Mouse (Mus musculus): ENCODE results near the gene Cox4i2. TPM values are rescaled to one million over a fixed set of nuclear protein-coding genes. Genes with fewer than 3 reads are reported as not detected.

Gene Cox4i2
- polyA plus RNA-seq, 1 experiment from 2014 or later = 13.1 TPM

- H3K4me3 ChIP-seq (ENCODE audit: low read depth, low read length) = peak overlapping the region; percentile 67
- H3K27me3 ChIP-seq (replicated peaks; ENCODE audit: control insufficient read depth, insufficient read depth, low read length) = no peaks in the 10 kb centered on the region
- H3K4me2 ChIP-seq (ENCODE audit: low read length) = peak overlapping the region; percentile 85
- peak overlapping the region; percentile 99 for H3K27ac ChIP-seq (ENCODE audit: low read depth)
- ATAC-seq (replicated peaks; ENCODE audit: low FRiP score, low TSS enrichment, low read depth) (no peak), DNase-seq (ENCODE audit: low spot score) (peak; percentile 67)
- peaks cover 57% of the 10 kb centered on the region for H3K4me1 ChIP-seq (replicated peaks; ENCODE audit: control insufficient read depth, insufficient read depth, low read length)
- no peaks in the 10 kb centered on the region for H3K9me3 ChIP-seq (ENCODE audit: control insufficient read depth, low read length)
- peak overlapping the region; percentile 91 for H3K9ac ChIP-seq (ENCODE audit: low read length)
- H3K36me3 ChIP-seq (ENCODE audit: control insufficient read depth, insufficient read depth, low read length) = 0 out of 2 replicates have a peak, but pooled peaks cover 3% of the 10 kb centered on the region
- WGBS = 13% methylated on average over 10 of the region's 10 CpGs
Observed at GRCm38 (mm10) chr2:152737306-152738221, 16.4 kb upstream of the Cox4i2 start.

GRCm38 (mm10) chr2:152738341-152738740, 15.6 kb upstream of the Cox4i2 start:
- H3K9ac ChIP-seq (ENCODE audit: low read length) = peak overlapping the region; percentile 91
- peaks cover 57% of the 10 kb centered on the region for H3K4me1 ChIP-seq (replicated peaks; ENCODE audit: control insufficient read depth, insufficient read depth, low read length)
- H3K4me2 ChIP-seq (ENCODE audit: low read length) = peak overlapping the region; percentile 85
- peak overlapping the region; percentile 99 for H3K27ac ChIP-seq (ENCODE audit: low read depth)
- no peaks in the 10 kb centered on the region for H3K27me3 ChIP-seq (replicated peaks; ENCODE audit: control insufficient read depth, insufficient read depth, low read length)
- peak overlapping the region; percentile 67 for H3K4me3 ChIP-seq (ENCODE audit: low read depth, low read length)
- ATAC-seq (replicated peaks; ENCODE audit: low FRiP score, low TSS enrichment, low read depth) = no peak
- no peak for DNase-seq (ENCODE audit: low spot score)
- H3K36me3 ChIP-seq (ENCODE audit: control insufficient read depth, insufficient read depth, low read length) = 0 out of 2 replicates have a peak, but pooled peaks cover 3% of the 10 kb centered on the region
- H3K9me3 ChIP-seq (ENCODE audit: control insufficient read depth, low read length) = no peaks in the 10 kb centered on the region
- 46% methylated on average over 2 of the region's 2 CpGs for WGBS

GRCm38 (mm10) chr2:152739031-152739841, 14.7 kb upstream of the Cox4i2 start:
- DNase-seq (ENCODE audit: low spot score) = peak; percentile 93
- H3K9ac ChIP-seq (ENCODE audit: low read length) = peak overlapping the region; percentile 91
- peak; percentile 69 for ATAC-seq (replicated peaks; ENCODE audit: low FRiP score, low TSS enrichment, low read depth)
- peak overlapping the region; percentile 67 for H3K4me3 ChIP-seq (ENCODE audit: low read depth, low read length)
- H3K36me3 ChIP-seq (ENCODE audit: control insufficient read depth, insufficient read depth, low read length) = 0 out of 2 replicates have a peak, but pooled peaks cover 3% of the 10 kb centered on the region
- peak overlapping the region; percentile 85 for H3K4me2 ChIP-seq (ENCODE audit: low read length)
- WGBS = 1% methylated on average over 29 of the region's 36 CpGs
- H3K9me3 ChIP-seq (ENCODE audit: control insufficient read depth, low read length) = no peaks in the 10 kb centered on the region
- peak overlapping the region; percentile 99 for H3K27ac ChIP-seq (ENCODE audit: low read depth)
- H3K27me3 ChIP-seq (replicated peaks; ENCODE audit: control insufficient read depth, insufficient read depth, low read length) = no peaks in the 10 kb centered on the region
- H3K4me1 ChIP-seq (replicated peaks; ENCODE audit: control insufficient read depth, insufficient read depth, low read length) = peaks cover 53% of the 10 kb centered on the region

- 18% methylated on average over 3 of the region's 3 CpGs for WGBS
- DNase-seq (ENCODE audit: low spot score) (no peak), ATAC-seq (replicated peaks; ENCODE audit: low FRiP score, low TSS enrichment, low read depth) (peak; percentile 48)
- Histone ChIP-seq H3K27ac (ENCODE audit: low read depth) (peak overlapping the region; percentile 99), H3K9me3 (ENCODE audit: control insufficient read depth, low read length) (no peaks in the 10 kb centered on the region), H3K4me1 (replicated peaks; ENCODE audit: control insufficient read depth, insufficient read depth, low read length) (peaks cover 48% of the 10 kb centered on the region), H3K4me2 (ENCODE audit: low read length) (peak overlapping the region; percentile 85), H3K4me3 (ENCODE audit: low read depth, low read length) (no peak overlapping the region), H3K9ac (ENCODE audit: low read length) (no peak overlapping the region), H3K36me3 (ENCODE audit: control insufficient read depth, insufficient read depth, low read length) (0 out of 2 replicates have a peak, but pooled peaks cover 3% of the 10 kb centered on the region), H3K27me3 (replicated peaks; ENCODE audit: control insufficient read depth, insufficient read depth, low read length) (no peaks in the 10 kb centered on the region)
Observed at GRCm38 (mm10) chr2:152739842-152740260, 14.1 kb upstream of the Cox4i2 start.

- no peak for ATAC-seq (replicated peaks; ENCODE audit: low FRiP score, low TSS enrichment, low read depth)
- 60% methylated on average over 5 of the region's 5 CpGs for WGBS
- DNase-seq (ENCODE audit: low spot score) = no peak
- Histone ChIP-seq H3K4me1 (replicated peaks; ENCODE audit: control insufficient read depth, insufficient read depth, low read length) (peaks cover 45% of the 10 kb centered on the region), H3K9me3 (ENCODE audit: control insufficient read depth, low read length) (no peaks in the 10 kb centered on the region), H3K27me3 (replicated peaks; ENCODE audit: control insufficient read depth, insufficient read depth, low read length) (no peaks in the 10 kb centered on the region), H3K4me2 (ENCODE audit: low read length) (no peak overlapping the region), H3K36me3 (ENCODE audit: control insufficient read depth, insufficient read depth, low read length) (0 out of 2 replicates have a peak, but pooled peaks cover 3% of the 10 kb centered on the region), H3K9ac (ENCODE audit: low read length) (no peak overlapping the region), H3K4me3 (ENCODE audit: low read depth, low read length) (no peak overlapping the region), H3K27ac (ENCODE audit: low read depth) (peak overlapping the region; percentile 99)
Observed at GRCm38 (mm10) chr2:152740490-152740889, 13.5 kb upstream of the Cox4i2 start.

GRCm38 (mm10) chr2:152741153-152742041, 12.6 kb upstream of the Cox4i2 start:
- DNase-seq (ENCODE audit: low spot score) (peak; percentile 75), ATAC-seq (replicated peaks; ENCODE audit: low FRiP score, low TSS enrichment, low read depth) (peak; percentile 41; the same call in 1 of the 2 replicates)
- Histone ChIP-seq H3K4me1 (replicated peaks; ENCODE audit: control insufficient read depth, insufficient read depth, low read length) (peaks cover 40% of the 10 kb centered on the region), H3K27me3 (replicated peaks; ENCODE audit: control insufficient read depth, insufficient read depth, low read length) (no peaks in the 10 kb centered on the region), H3K4me3 (ENCODE audit: low read depth, low read length) (no peak overlapping the region), H3K9me3 (ENCODE audit: control insufficient read depth, low read length) (no peaks in the 10 kb centered on the region), H3K36me3 (ENCODE audit: control insufficient read depth, insufficient read depth, low read length) (0 out of 2 replicates have a peak, but pooled peaks cover 3% of the 10 kb centered on the region), H3K9ac (ENCODE audit: low read length) (no peak overlapping the region), H3K27ac (ENCODE audit: low read depth) (peak overlapping the region; percentile 80), H3K4me2 (ENCODE audit: low read length) (peak overlapping the region; percentile 44)
- 25% methylated on average over 14 of the region's 14 CpGs for WGBS

- 0 out of 2 replicates have a peak, but pooled peaks cover 3% of the 10 kb centered on the region for H3K36me3 ChIP-seq (ENCODE audit: control insufficient read depth, insufficient read depth, low read length)
- no peak overlapping the region for H3K9ac ChIP-seq (ENCODE audit: low read length)
- peak overlapping the region; percentile 80 for H3K27ac ChIP-seq (ENCODE audit: low read depth)
- ATAC-seq (replicated peaks; ENCODE audit: low FRiP score, low TSS enrichment, low read depth) (no peak; the same call in 1 of the 2 replicates), DNase-seq (ENCODE audit: low spot score) (peak; percentile 94)
- WGBS = 30% methylated on average over 10 of the region's 10 CpGs
- H3K9me3 ChIP-seq (ENCODE audit: control insufficient read depth, low read length) = no peaks in the 10 kb centered on the region
- no peaks in the 10 kb centered on the region for H3K27me3 ChIP-seq (replicated peaks; ENCODE audit: control insufficient read depth, insufficient read depth, low read length)
- H3K4me2 ChIP-seq (ENCODE audit: low read length) = peak overlapping the region; percentile 44
- no peak overlapping the region for H3K4me3 ChIP-seq (ENCODE audit: low read depth, low read length)
- peaks cover 39% of the 10 kb centered on the region for H3K4me1 ChIP-seq (replicated peaks; ENCODE audit: control insufficient read depth, insufficient read depth, low read length)
Observed at GRCm38 (mm10) chr2:152742435-152742834, 11.5 kb upstream of the Cox4i2 start.

Measured in intestine, embryonic 14.5 days (tissue).